Mouse (Mus musculus): ENCODE data around the gene Abcd1.
"Not testable (repeated sequence)": the region's sequence is repeated elsewhere in the genome, so short reads cannot be mapped to it uniquely, and the experiment has no call there.

Gene Abcd1

DNA sequence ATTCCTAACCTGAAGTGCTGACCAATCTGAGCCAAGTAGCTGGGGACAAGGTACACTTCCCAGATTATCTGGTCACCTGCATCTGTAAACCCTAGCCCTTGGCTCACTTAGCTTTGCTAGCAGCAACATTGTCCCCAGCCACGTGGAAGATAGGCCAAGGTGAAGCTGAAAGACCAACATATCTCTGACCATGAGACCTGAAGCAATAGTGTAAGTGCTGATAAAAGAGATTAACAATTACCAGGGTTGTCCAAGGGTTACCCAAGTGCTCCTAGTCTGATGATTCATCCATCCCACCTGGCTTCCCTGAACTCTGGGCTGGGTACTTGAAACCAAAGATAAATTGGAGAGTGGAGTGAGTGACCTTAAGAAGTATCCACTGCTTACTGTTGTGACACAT, 14.5 kb downstream of the Abcd1 start:
- in situ Hi-C loops (cut with MboI; ENCODE audit: unreplicated experiment in 2 of 2) = no loop called here

GRCm38 (mm10) chrX:73738155-73738554, 21.8 kb downstream of the Abcd1 start:
- in situ Hi-C loops (cut with MboI; ENCODE audit: unreplicated experiment in 2 of 2) = no loop called here

DNA sequence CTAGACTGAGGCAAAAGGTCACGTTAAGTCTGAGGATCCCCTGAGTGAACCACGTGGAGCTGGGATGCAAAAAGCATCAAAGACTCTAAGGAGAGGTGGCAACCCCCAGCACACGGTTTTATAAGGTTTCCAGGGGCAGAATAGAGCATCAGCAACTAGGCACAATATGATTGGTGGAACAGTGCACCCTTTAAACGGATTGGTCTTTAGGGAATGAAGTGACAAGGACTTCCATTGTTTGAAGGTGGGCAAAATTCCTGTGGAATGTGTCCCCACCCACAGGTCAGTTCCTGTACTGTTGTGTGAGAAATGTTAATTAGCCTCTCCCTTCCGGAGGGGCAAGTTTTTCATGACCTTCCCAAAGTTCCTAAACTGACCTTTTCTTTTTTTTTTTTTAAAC, 22.8 kb downstream of the Abcd1 start:
- in situ Hi-C loops (cut with MboI; ENCODE audit: unreplicated experiment in 2 of 2) = no loop called here

DNA sequence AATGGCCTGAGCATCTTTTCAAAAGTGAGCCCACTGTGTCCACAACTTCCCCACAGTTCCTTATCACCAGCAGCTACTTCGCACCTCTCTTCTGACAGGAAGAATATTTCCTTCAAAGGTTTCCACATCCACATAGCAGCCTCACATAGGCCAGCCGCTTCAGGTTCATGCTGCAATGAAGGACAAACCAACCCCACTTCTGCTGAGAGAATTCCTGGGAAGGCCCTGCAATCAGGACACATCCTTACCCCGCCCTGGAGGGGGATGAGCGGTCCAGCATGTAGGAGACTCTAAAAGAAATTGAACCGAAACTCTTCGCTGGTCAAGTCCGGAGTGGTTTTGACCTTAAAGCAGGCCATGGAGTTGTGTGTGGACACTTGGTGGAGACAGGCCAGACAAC, 23.4 kb downstream of the Abcd1 start:
- in situ Hi-C loops (cut with MboI; ENCODE audit: unreplicated experiment in 2 of 2) = not testable (repeated sequence)

- in situ Hi-C loops (cut with MboI; ENCODE audit: unreplicated experiment in 2 of 2) = no loop called here
These were observed 28.5 kb downstream of the Abcd1 start for GRCm38 (mm10) chrX:73744774-73745481.

DNA sequence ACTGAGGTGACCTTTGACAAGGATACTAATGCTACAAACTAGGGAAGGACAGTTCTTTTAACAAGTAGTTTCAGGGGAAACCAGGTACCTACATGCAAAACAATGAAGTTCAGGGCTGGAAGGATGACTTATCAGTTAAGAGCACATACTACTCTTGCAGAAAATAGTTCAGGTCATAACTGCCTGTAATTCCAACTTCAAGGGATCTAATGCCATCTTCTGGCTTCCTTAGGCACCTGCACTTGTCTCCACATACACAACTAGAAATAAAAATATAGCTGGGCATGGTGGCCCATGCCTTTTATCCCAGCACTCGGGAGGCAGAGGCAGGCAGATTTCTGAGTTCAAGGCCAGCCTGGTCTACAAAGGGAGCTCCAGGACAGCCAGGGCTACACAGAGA, 32.6 kb downstream of the Abcd1 start:
- in situ Hi-C loops (cut with MboI; ENCODE audit: unreplicated experiment in 2 of 2) = no loop called here

DNA sequence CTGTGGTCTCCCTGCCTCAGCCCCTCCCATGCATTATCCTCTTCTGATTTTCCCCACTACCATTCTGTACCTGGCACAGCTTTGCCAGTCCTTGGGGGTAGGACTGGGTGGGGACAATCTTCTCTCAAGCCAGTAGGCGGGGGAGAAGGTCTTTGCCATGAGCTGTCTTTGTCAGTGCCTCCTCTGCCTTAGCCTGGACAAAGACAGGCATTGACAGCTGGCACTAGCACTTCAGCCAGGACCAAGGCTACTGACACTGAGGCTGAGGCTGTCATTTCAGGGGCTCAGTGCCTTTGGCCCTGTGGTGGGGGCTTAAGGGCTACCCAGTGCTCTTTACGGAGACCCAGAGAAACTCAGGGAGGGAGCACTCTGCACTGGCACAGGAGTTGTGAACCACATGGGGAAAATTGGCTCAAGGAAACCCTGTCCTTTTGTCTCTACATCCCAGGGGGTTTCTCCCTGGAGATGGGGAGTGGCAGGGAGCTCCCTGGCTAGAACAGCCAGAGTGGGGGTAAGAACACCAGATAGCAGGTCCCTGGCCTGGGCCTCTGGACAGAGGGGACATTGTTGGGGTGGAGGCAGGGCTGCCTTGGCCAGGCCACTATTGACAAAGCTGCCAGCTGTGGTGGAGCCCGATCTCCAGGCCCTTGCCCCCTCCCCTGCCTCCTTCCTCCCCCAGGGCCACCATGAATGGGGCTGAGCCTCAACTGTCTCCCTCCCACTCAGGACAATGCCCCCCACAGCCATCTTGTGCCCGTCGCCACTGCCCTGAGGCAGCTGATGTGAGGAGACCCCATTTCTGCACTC, 40.1 kb downstream of the Abcd1 start, which contains the start of gene Plxnb3:
TSS of gene Plxnb3 (plus strand) at position 757 of the 807 bp plus-strand sequence.
- in situ Hi-C loops (cut with MboI; ENCODE audit: unreplicated experiment in 2 of 2) = no loop called here

DNA sequence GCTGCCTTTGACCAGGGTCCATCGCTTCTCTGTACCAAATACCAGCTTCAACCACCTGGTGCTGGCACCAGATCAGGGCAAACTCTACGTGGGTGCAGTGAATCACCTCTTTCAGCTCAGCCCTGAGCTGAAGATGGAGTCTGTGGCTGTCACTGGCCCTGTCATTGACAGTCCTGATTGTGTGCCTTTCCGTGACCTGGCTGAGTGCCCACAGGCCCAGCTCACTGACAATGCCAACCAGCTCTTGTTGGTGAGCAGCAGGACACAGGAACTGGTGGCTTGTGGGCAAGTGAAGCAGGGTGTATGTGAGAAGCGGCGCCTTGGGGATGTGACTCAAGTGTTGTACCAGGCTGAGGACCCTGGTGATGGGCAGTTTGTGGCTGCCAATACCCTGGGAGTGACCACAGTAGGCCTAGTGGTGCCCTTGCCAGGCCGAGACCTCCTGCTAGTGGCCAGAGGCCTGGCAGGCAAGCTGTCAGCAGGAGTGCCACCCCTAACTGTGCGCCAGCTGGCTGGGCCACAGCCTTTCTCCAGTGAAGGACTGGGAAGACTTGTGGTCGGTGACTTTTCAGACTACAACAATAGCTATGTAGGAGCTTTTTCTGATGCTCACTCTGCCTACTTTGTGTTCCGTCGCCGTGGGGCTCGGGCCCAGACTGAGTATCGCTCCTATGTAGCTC, 42.4 kb downstream of the Abcd1 start:
- in situ Hi-C loops (cut with MboI; ENCODE audit: unreplicated experiment in 2 of 2) = no loop called here

- in situ Hi-C loops (cut with MboI; ENCODE audit: unreplicated experiment in 2 of 2) = no loop called here
These were observed 48.9 kb downstream of the Abcd1 start for GRCm38 (mm10) chrX:73765311-73765710.

- in situ Hi-C loops (cut with MboI; ENCODE audit: unreplicated experiment in 2 of 2) = no loop called here
These were observed 50.9 kb downstream of the Abcd1 start for GRCm38 (mm10) chrX:73767267-73767666.

- in situ Hi-C loops (cut with MboI; ENCODE audit: unreplicated experiment in 2 of 2) = loop anchor here in 1 of 2 experiments (10.0 kb wide), 1 partner anchor 59 kb away; the partner anchor contains the start of genes Abcd1 and Bcap31
These were observed 57.9 kb downstream of the Abcd1 start, which contains the start of gene Srpk3 for GRCm38 (mm10) chrX:73774168-73774760. Gene Srpk3 (plus strand): TSS chrX:73774405.

- in situ Hi-C loops (cut with MboI; ENCODE audit: unreplicated experiment in 2 of 2) = loop anchor here (10.0 to 25.0 kb wide), 2 partner anchors 60 to 512 kb away; partner anchors contain the start of genes Abcd1 (in 1 of the 2), Atp6ap1 (in 1 of the 2), Bcap31 (in 1 of the 2) and Dnase1l1 (in 1 of the 2)
These were observed 58.5 kb downstream of the Abcd1 start for GRCm38 (mm10) chrX:73774802-73775483.

DNA sequence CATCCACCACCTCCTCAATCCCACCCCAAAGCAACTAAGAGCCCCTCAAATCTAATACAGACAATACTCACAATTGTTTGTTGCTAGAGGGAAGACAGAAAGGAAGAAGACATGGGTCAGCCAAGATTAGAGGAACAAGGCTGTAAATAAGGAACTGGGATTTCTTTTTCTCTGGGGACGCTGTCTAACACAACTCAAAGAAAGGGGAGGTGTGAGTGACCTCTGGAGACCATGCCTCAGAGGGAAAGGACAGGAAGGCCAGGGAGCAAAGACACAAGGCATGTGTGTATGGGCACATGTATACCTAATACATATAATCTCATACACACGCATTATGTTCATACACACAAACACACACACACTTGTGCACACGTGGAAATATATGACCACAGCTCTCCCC, 65.8 kb downstream of the Abcd1 start:
- in situ Hi-C loops (cut with MboI; ENCODE audit: unreplicated experiment in 2 of 2) = loop anchor here in 1 of 2 experiments (5.0 to 25.0 kb wide), 2 partner anchors 65 to 505 kb away; partner anchors contain the start of genes Abcd1, Atp6ap1, Bcap31 and Dnase1l1

DNA sequence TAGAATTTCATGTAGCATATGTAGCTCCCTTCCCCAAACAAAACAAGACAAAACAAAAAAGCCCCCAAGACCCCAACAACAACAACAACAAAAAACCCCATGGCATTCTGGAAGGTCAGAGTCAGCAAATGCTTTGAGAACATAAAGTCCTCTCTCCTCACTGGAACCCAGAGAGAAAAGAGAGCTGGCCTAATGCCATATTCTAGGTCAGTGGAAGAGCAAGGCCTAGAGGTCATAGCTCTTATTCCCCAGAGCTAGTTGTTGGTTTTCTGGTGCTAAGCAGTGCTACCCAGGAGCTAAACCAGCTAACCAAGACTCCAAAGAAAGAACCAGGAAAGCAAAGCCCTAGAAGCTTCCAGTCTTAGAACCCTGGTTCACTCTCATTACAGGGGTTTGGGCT, 69.3 kb downstream of the Abcd1 start:
- in situ Hi-C loops (cut with MboI; ENCODE audit: unreplicated experiment in 2 of 2) = loop anchor here in 1 of 2 experiments (25.0 kb wide), 1 partner anchor 502 kb away; the partner anchor contains the start of genes Atp6ap1, Dnase1l1 and Taz

DNA sequence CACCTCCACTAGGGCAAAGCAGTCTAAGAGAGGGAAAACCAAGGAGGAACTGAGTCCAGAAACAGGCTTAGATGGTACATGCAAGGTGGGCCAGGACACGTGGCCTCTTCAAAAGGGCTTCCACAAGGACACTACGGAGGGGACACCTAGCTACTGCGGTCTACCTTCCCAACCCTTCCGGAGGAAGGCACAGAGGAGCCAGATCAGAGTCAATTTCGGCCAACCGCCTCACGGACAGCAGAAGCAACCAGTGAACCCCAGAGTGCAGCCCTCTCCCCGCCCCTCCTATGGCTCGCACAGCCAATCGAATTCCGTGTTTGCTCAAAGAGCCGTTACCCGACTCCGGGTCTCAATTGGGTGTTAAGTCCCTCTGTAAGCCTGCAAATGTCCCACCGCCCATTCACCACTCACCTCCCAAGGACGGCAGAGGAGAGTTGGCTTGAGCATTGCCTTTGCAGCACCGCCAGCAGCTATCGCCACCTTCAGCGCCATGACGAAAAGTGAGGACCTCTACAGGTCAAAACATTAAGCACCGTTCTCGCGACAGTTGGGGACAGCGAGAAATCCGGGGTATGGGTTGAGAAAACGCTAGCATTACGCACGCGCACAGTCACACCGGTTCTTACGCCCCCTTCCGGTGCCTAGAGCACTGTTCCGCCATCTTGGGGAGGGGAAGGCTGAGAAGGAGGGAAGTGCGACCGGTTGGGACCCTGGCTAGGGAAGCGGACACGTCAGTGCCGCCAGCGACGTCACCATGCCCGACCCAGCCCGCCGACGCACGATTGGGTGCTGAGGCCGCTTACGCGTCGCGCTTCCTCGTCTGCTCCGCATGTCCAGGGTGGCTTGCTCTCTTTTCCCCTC, 70.2 kb downstream of the Abcd1 start, which contains the start of the genes Idh3g and Ssr4:
TSS of gene Idh3g (minus strand) at position 534 of the 861 bp plus-strand sequence.
TSS of gene Ssr4 (plus strand) at position 665 of the 861 bp plus-strand sequence.
- in situ Hi-C loops (cut with MboI; ENCODE audit: unreplicated experiment in 2 of 2) = loop anchor here in 1 of 2 experiments (25.0 kb wide), 1 partner anchor 501 kb away; the partner anchor contains the start of genes Atp6ap1, Dnase1l1 and Taz

DNA sequence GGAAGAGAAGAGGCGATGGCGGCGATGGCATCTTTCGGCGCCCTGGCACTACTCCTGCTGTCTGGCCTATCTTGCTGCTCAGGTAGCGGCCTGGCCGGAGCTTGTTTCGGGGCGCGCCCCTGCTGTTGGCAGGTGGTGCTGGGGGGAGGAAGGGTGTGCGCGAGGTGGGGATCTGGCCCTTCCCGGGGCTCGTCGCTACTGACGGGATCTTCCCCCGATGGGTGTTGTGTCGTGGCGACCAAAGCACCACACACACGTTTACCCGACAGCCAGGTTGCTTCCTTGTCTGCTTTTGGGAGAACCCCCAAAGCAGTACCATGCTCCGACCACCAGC, 70.8 kb downstream of the Abcd1 start:
- in situ Hi-C loops (cut with MboI; ENCODE audit: unreplicated experiment in 2 of 2) = loop anchor here in 1 of 2 experiments (25.0 kb wide), 1 partner anchor 500 kb away; the partner anchor contains the start of genes Atp6ap1, Dnase1l1 and Taz
